9 mouse cellular contexts compared by ENCODE assay signal in genomic region chr5:37290983-37291382, GRCm38 (mm10). TPM values are rescaled to one million over a fixed set of nuclear protein-coding genes. Genes with fewer than 3 reads are reported as not detected.
DNase-seq lines count a peak whose midpoint lies in the region; ATAC-seq lines count a peak whose summit lies in the region.
"Had no signal": no experiment of that assay in that cellular context is flagged by ENCODE, and none has a peak within 500 bp of the region (broad histone marks: within the 10 kb centered on the region; RNA-seq: fewer than 3 reads in every experiment).

No protein-coding gene starts in this region.

- H3K4me1 ChIP-seq in hindbrain, embryonic 10.5 days (replicated peaks), result no peaks in the 10 kb centered on the region
- H3K4me1 ChIP-seq in hindbrain, embryonic 16.5 days (ENCODE audit: control insufficient read depth, insufficient read depth, low read depth, low read length), result no peaks in the 10 kb centered on the region
- H3K4me1 ChIP-seq: megakaryocyte, embryonic 14.5 days had no signal

- H3K4me2 ChIP-seq in hindbrain, embryonic 16.5 days (ENCODE audit: low read length), result no peak overlapping the region

- WGBS in hindbrain, embryonic 10.5 days, result 73% methylated on average over 9 of the region's 9 CpGs
- WGBS in hindbrain, embryonic 16.5 days, result 69% methylated on average over 9 of the region's 9 CpGs

- H3K27ac ChIP-seq in hindbrain, embryonic 10.5 days, result no peak overlapping the region
- no peak overlapping the region for H3K27ac ChIP-seq in hindbrain, embryonic 16.5 days (ENCODE audit: low read depth, low read length)

- peak; percentile 26 for DNase-seq in hindbrain, embryonic 10.5 days (ENCODE audit: low spot score)
- peak; percentile 60 for DNase-seq in right cerebral cortex, postnatal 4 days
- DNase-seq in right cerebral cortex, postnatal 25 days, result no peak
- peak; percentile 11 for DNase-seq in embryo, embryonic 10 days (ENCODE audit: low spot score)
- DNase-seq in thymus, postnatal 36 days, result peak; percentile 19 to 20
- no peak for DNase-seq in gastrocnemius, postnatal 25 days
- no peak for DNase-seq in heart, adult 9 months (ENCODE audit: low spot score in 2 of 2)

- no peak overlapping the region for H3K9ac ChIP-seq in hindbrain, embryonic 16.5 days (ENCODE audit: low read depth, low read length)

- no peaks in the 10 kb centered on the region for H3K9me3 ChIP-seq in hindbrain, embryonic 10.5 days
- H3K9me3 ChIP-seq in hindbrain, embryonic 16.5 days (ENCODE audit: control insufficient read depth, low read length), result no peaks in the 10 kb centered on the region
- H3K9me3 ChIP-seq: megakaryocyte, embryonic 14.5 days had no signal

- H3K36me3 ChIP-seq in hindbrain, embryonic 10.5 days, result peaks cover 66% of the 10 kb centered on the region
- peaks cover 28% of the 10 kb centered on the region for H3K36me3 ChIP-seq in hindbrain, embryonic 16.5 days (ENCODE audit: control insufficient read depth, insufficient read depth, low read length)

- no peaks in the 10 kb centered on the region for H3K27me3 ChIP-seq in hindbrain, embryonic 10.5 days (ENCODE audit: insufficient read depth, poor library complexity, severe bottlenecking)
- no peaks in the 10 kb centered on the region for H3K27me3 ChIP-seq in hindbrain, embryonic 16.5 days (replicated peaks; ENCODE audit: control insufficient read depth, insufficient read depth, low read length)
- H3K27me3 ChIP-seq: megakaryocyte, embryonic 14.5 days had no signal

- H3K4me3 ChIP-seq in hindbrain, embryonic 10.5 days, result no peak overlapping the region
- H3K4me3 ChIP-seq in hindbrain, embryonic 16.5 days (ENCODE audit: low read length), result no peak overlapping the region
- H3K4me3 ChIP-seq: megakaryocyte, embryonic 14.5 days had no signal

- ATAC-seq in hindbrain, embryonic 16.5 days, result no peak

RNA-seq across cellular contexts. Expression of gene Evc, which starts 45.7 kb away (rescaled TPM):
- 20.0 and 22.1 TPM in 2 replicates for polyA plus RNA-seq in hindbrain, embryonic 10.5 days (2016; fragmentation: Nextera tagmentation; extraction: Ambion mirVana)
- polyA plus RNA-seq in hindbrain, embryonic 16.5 days (2015; fragmentation: Nextera tagmentation; extraction: Ambion mirVana), result 5.2 and 5.6 TPM in 2 replicates
- 10 to 100 TPM; 29.2 to 30.5 TPM for total RNA-seq in gastrocnemius, postnatal 25 days (2021)

RNA-seq across cellular contexts. Expression of gene Evc2, which starts 47.3 kb away (rescaled TPM):
- 13.6 and 16.6 TPM in 2 replicates for polyA plus RNA-seq in hindbrain, embryonic 10.5 days (2016; fragmentation: Nextera tagmentation; extraction: Ambion mirVana)
- polyA plus RNA-seq in hindbrain, embryonic 16.5 days (2015; fragmentation: Nextera tagmentation; extraction: Ambion mirVana), result 5.2 and 7.2 TPM in 2 replicates
- 1 to 10 TPM; 8.2 to 9.2 TPM for total RNA-seq in gastrocnemius, postnatal 25 days (2021)

RNA-seq across cellular contexts. Expression of gene Crmp1, which starts 49.2 kb away (rescaled TPM):
- 178 and 407 TPM in 2 replicates for polyA plus RNA-seq in hindbrain, embryonic 10.5 days (2016; fragmentation: Nextera tagmentation; extraction: Ambion mirVana)
- polyA plus RNA-seq in hindbrain, embryonic 16.5 days (2015; fragmentation: Nextera tagmentation; extraction: Ambion mirVana), result 851 and 939 TPM in 2 replicates
- total RNA-seq in gastrocnemius, postnatal 25 days (2021), result under 1 TPM in 1 of 2 experiments, not detected in 1; 0.19 TPM

Comparison
In these comparisons a context has a peak if more than half of its experiments do, and no peak if none do; other contexts are left out.
1. DNase-seq: peak in hindbrain, embryonic 10.5 days (single experiment), right cerebral cortex, postnatal 4 days (single experiment), embryo, embryonic 10 days (single experiment) and thymus, postnatal 36 days (2 of 2); none in right cerebral cortex, postnatal 25 days (single experiment), gastrocnemius, postnatal 25 days (single experiment) and heart, adult 9 months (0 of 2).